Mouse (Mus musculus): ENCODE data around the gene Actr10.

Gene Actr10

GRCm38 (mm10) chr12:70967581-70967980 lies 29.9 kb downstream of the Actr10 start:
- DNase-seq (ENCODE audit: low spot score) = no peak

- DNase-seq (ENCODE audit: low spot score) = peak; percentile 85
Measured at GRCm38 (mm10) chr12:70968141-70968790, 30.6 kb downstream of the Actr10 start.

GRCm38 (mm10) chr12:70968791-70969307 lies 31.2 kb downstream of the Actr10 start:
- DNase-seq (ENCODE audit: low spot score) = peak; percentile 98

GRCm38 (mm10) chr12:70969485-70970184 lies 32.0 kb downstream of the Actr10 start:
- DNase-seq (ENCODE audit: low spot score) = peak; percentile 83

- DNase-seq (ENCODE audit: low spot score) = no peak
Measured at GRCm38 (mm10) chr12:70973831-70974230, 36.2 kb downstream of the Actr10 start.

- peak; percentile 96 for DNase-seq (ENCODE audit: low spot score)
Measured at GRCm38 (mm10) chr12:70974441-70975266, 37.0 kb downstream of the Actr10 start, which contains the start of gene Psma3. Gene Psma3, plus strand, starts transcription at chr12:70974621.

- DNase-seq (ENCODE audit: low spot score) = peak; percentile 40
Measured at GRCm38 (mm10) chr12:70975406-70975805, 37.7 kb downstream of the Actr10 start.

GRCm38 (mm10) chr12:70975891-70976290 lies 38.2 kb downstream of the Actr10 start:
- no peak for DNase-seq (ENCODE audit: low spot score)

GRCm38 (mm10) chr12:70978345-70978744 lies 40.7 kb downstream of the Actr10 start:
- DNase-seq (ENCODE audit: low spot score) = no peak

- no peak for DNase-seq (ENCODE audit: low spot score)
Measured at GRCm38 (mm10) chr12:70984855-70985550, 47.3 kb downstream of the Actr10 start.

- DNase-seq (ENCODE audit: low spot score) = no peak
Measured at GRCm38 (mm10) chr12:70997225-70997624, 59.6 kb downstream of the Actr10 start.

GRCm38 (mm10) chr12:70999423-70999903 lies 61.8 kb downstream of the Actr10 start:
- DNase-seq (ENCODE audit: low spot score) = no peak

GRCm38 (mm10) chr12:71000344-71000743 lies 62.7 kb downstream of the Actr10 start:
- no peak for DNase-seq (ENCODE audit: low spot score)

GRCm38 (mm10) chr12:71001456-71001855 lies 63.8 kb downstream of the Actr10 start:
- DNase-seq (ENCODE audit: low spot score) = no peak

GRCm38 (mm10) chr12:71003760-71004426 lies 66.2 kb downstream of the Actr10 start:
- DNase-seq (ENCODE audit: low spot score) = no peak

- DNase-seq (ENCODE audit: low spot score) = no peak
Measured at GRCm38 (mm10) chr12:71006141-71006540, 68.5 kb downstream of the Actr10 start.

- DNase-seq (ENCODE audit: low spot score) = no peak
Measured at GRCm38 (mm10) chr12:71006901-71007300, 69.2 kb downstream of the Actr10 start.

- DNase-seq (ENCODE audit: low spot score) = no peak
Measured at GRCm38 (mm10) chr12:71009769-71010168, 72.1 kb downstream of the Actr10 start.
